Mouse (Mus musculus) Patski (cell line): ENCODE measurements at regions not wholly inside any gene's neighbourhood (a gene's known extent, or its start where the extent isn't known, plus 50 kb on each side); places are given as distances from the start of the nearest gene placed in this dataset.

Source experiments
- ATAC-seq: fragments of 100-300 bp; one replicate; pipeline ENCODE4 v1.8.0; 2021
- CTCF ChIA-PET: fragments of 350-600 bp; sonication (Branson Sonifier 250); formaldehyde crosslinking; loops from one replicate; lab custom pipeline; 2022; ENCODE audit warnings: inconsistent platforms; lab: Charles Lee
- POLR2A ChIA-PET: fragments of 350-600 bp; sonication (Branson Sonifier 250); formaldehyde crosslinking; loops from one replicate; lab custom pipeline; 2022; ENCODE audit warnings: antibody characterized with exemption, inconsistent platforms; lab: Charles Lee
- DNase-seq: peaks from one replicate; pipeline ENCODE4 v3.0.0-alpha.2; 2011; ENCODE audit warnings: low read depth, low spot score
- H3K27me3 ChIP-seq: fragments of 371-371 bp; one replicate; pipeline ENCODE4 v1.5.1; 2021
- CTCF ChIP-seq: fragments of 100-300 bp; IDR thresholded peaks from one replicate; pipeline ENCODE4 v1.5.1; 2021
- in situ Hi-C: fragments of 300-500 bp; cut with MboI; formaldehyde crosslinking; loops from 3 replicates; pipeline ENCODE4 v1.11.1; 2018; ENCODE audit warnings: low pct_unique_long_range_greater_than_20kb, mixed read lengths

DNA sequence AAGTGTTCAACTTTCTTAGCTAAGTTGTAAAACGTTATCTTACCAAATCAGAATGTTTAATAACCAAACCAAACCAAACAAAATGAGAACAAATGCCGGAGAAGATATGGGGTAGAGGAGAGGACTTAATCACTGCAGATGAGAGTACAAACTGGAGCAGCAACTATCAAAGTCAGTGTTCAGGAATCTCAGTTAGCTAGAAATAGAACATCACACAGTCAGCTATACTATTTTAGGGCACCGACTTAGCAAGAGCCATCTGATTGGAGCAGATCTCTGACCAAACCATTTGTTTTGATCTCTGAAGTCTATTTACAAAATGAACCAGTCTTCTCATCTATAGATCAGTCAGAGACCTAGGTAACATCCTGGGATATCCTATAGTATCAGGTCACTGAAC is 107.7 kb upstream of the Rorb start:
- no peak for DNase-seq
- no peak for ATAC-seq
- ChIA-PET CTCF (interaction anchor here (0.9 to 1.3 kb wide), 3 partner anchors 14 to 175 kb away, joined by 3 read pairs; no protein-coding TSS in a partner anchor), POLR2A (no interaction called here)
- no peak for TF ChIP-seq CTCF
- in situ Hi-C loops: loop anchor here (25.0 kb wide), 1 partner anchor 356 kb away; no protein-coding TSS in a partner anchor
- H3K27me3 ChIP-seq: peaks cover 38% of the 10 kb centered on the region

DNA sequence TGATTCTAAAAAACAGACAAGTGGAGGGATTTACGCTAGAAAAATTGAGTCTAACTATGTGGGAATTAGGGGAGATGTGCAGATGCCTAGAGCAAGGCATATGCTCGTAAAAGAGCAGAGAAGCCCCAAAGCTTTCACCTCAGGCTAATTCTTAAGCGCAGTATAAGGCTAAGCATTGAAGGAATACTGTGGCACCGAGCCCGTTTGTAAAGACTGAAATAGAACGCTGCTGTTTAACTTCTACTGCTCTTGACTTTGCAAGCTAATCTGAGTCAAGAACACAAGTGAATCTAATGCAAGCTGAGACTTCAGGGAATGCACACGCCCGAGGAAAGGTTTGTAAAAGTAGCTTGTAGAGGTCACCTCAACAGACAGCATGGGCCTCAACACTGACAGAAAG is 88.5 kb upstream of the Rorb start:
- DNase-seq: no peak
- ChIA-PET POLR2A (no interaction called here), CTCF (no interaction called here)
- in situ Hi-C loops: no loop called here
- no peak for TF ChIP-seq CTCF
- H3K27me3 ChIP-seq: peaks cover 11% of the 10 kb centered on the region
- no peak for ATAC-seq

DNA sequence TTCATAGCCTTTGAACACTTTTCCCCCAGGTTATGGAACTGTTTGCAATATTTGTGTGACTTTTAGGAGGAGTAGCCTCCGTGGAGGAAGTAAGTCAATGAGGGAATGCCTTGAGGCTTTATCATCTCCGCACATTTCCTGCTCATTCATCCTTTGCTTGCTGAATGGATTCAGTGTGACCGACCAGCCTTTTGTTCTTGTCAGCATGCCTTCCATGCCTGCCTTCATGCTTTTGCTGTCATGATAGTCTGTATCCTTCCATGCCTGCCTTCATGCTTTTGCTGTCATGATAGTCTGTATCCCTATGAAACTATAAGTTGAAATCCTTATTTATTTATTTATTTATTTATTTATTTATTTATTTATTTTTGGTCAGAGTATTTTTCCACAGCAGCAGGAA is 87.8 kb upstream of the Rorb start:
- no peak for TF ChIP-seq CTCF
- ATAC-seq: no peak
- POLR2A ChIA-PET: no interaction called here
- peaks cover 11% of the 10 kb centered on the region for H3K27me3 ChIP-seq
- CTCF ChIA-PET: no interaction called here
- in situ Hi-C loops: no loop called here
- no peak for DNase-seq

DNA sequence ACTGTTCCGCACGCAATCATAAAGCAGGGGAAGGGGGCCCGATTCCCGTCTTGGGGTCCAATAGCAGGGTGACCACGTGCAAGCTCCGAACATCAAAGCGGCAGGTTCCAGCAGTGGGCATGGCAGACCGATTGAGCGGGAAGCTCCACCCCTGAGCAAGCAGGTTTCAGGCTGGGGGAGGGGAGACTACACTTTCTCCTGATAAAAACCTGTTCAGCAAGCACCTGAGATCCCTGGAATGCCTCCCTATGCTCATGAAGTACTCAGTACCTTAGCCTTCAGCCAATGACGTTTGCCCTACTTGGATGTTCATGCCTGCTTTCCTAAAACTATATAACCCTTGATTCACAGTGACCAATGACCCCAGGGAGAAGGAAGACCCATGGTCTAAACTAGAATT is 83.7 kb upstream of the Rorb start:
- ChIA-PET CTCF (no interaction called here), POLR2A (no interaction called here)
- in situ Hi-C loops: no loop called here
- peaks cover 11% of the 10 kb centered on the region for H3K27me3 ChIP-seq
- TF ChIP-seq CTCF: no peak
- DNase-seq (no peak), ATAC-seq (no peak)

DNA sequence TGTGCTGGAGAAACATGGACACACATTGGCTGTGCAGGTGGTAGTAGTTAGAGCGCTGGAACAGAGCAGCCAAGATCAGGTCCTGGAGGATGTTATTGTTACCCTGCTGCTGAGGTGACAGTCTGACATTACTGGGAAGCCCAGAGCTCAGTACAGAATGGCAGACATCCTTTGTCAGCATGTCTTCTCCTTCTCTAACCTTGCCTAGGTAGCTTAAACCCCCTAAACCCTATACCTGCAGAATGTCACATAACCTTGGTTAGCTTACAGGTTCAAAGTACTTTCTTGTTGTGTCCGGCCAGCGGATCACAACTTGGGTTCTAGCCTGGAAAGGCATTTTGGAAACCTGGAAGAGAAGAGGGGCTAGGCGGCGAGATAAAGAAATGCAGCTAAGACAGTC is 83.3 kb upstream of the Rorb start:
- in situ Hi-C loops: no loop called here
- no peak for DNase-seq
- ChIA-PET CTCF (no interaction called here), POLR2A (no interaction called here)
- no peak for ATAC-seq
- H3K27me3 ChIP-seq: peaks cover 11% of the 10 kb centered on the region
- no peak for TF ChIP-seq CTCF

DNA sequence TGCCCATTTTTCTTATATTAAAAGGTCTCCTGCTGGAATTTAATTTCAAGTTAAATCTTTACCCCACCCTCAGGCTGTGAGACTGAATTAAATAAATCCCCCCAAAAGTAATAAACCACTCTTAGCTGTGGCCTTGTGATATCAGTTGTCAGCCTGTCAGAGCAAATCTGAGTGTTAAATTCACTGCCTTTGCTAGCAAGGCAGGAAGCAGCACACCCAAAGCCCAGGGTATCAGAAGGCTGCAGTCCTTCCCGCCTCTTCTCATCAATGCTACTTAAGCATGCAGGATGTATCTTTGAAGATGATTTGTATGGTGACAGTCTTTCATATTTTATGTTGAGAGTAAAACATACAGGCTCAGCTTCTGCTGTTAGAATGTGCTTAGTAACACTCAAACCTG is 61.8 kb upstream of the Rorb start:
- ChIA-PET CTCF (interaction anchor here (1.0 kb wide), 1 partner anchor 22 kb away, joined by 3 read pairs; no protein-coding TSS in a partner anchor), POLR2A (no interaction called here)
- H3K27me3 ChIP-seq: peaks cover 16% of the 10 kb centered on the region
- in situ Hi-C loops: no loop called here
- no peak for TF ChIP-seq CTCF
- DNase-seq: no peak
- ATAC-seq: no peak

DNA sequence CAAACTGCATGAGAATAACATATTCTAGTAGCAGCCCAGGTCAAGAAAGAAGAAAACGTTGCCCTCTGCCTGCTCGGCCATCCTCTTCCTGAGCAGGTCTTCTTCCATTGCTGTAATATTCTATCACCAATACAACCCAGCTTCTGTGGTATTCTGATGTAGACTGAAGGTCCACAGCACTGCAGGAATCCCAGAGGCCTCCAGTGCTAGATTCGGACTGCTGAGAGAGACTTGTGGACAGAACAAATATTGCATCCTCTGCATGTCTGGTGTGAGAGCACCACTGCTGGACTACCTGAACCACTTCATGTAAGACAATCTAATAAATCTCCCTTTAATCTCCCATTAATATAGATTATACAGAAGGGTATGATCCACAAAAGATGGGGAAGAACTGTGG is 59.8 kb upstream of the Rorb start:
- ChIA-PET CTCF (no interaction called here), POLR2A (no interaction called here)
- TF ChIP-seq CTCF: no peak
- ATAC-seq: no peak
- in situ Hi-C loops: no loop called here
- H3K27me3 ChIP-seq: peaks cover 15% of the 10 kb centered on the region
- no peak for DNase-seq
